In the genomic region with DNA sequence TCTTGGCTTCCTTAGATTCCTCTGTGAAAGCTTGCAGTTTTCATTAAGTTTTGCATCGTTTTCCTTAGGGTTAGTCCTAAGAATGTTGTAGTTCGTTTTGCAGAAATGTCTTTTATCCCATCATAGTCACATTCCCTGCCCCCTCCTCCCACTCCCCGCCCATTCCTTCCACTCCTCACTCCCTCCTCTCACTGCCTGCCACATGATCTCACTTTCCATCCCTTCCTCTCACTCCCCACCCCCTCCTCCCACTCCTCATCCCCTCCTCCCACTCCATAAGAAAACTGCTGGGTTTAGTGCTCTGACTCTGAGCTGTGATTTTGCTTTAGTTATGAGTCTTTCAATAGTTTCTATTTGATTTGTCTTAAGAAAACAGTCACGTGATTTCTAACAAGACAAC, we compare ENCODE assay signal across 29 mouse cellular contexts. TPM values are rescaled to one million over a fixed set of nuclear protein-coding genes. Genes with fewer than 3 reads are reported as not detected.
"Had no signal": no experiment of that assay in that cellular context is flagged by ENCODE, and none has a peak within 500 bp of the region (broad histone marks: within the 10 kb centered on the region; RNA-seq: fewer than 3 reads in every experiment).

No protein-coding gene starts in this region.

- H3K4me1 ChIP-seq: limb, embryonic 10.5 days; limb, embryonic 13.5 days; liver, embryonic 12.5 days; liver, embryonic 15.5 days; midbrain, embryonic 15.5 days; neural tube, embryonic 13.5 days; stomach, embryonic 15.5 days had no signal

- H3K9me3 ChIP-seq: limb, embryonic 10.5 days; limb, embryonic 13.5 days; liver, embryonic 12.5 days; liver, embryonic 15.5 days; midbrain, embryonic 12.5 days; midbrain, embryonic 15.5 days; neural tube, embryonic 13.5 days; stomach, embryonic 15.5 days had no signal

- H3K9ac ChIP-seq: limb, embryonic 13.5 days; liver, embryonic 12.5 days; liver, embryonic 15.5 days; midbrain, embryonic 12.5 days; midbrain, embryonic 15.5 days; neural tube, embryonic 13.5 days; stomach, embryonic 15.5 days had no signal

- H3K27ac ChIP-seq: limb, embryonic 10.5 days; limb, embryonic 13.5 days; liver, embryonic 12.5 days; liver, embryonic 15.5 days; macrophage; midbrain, embryonic 12.5 days; midbrain, embryonic 15.5 days; neural tube, embryonic 13.5 days; stomach, embryonic 15.5 days had no signal

- H3K27me3 ChIP-seq: limb, embryonic 13.5 days; liver, embryonic 12.5 days; liver, embryonic 15.5 days; midbrain, embryonic 12.5 days; midbrain, embryonic 15.5 days; neural tube, embryonic 13.5 days; stomach, embryonic 15.5 days had no signal

- ATAC-seq: liver, embryonic 12.5 days; midbrain, embryonic 15.5 days had no signal

- H3K4me2 ChIP-seq: limb, embryonic 13.5 days; liver, embryonic 12.5 days; liver, embryonic 15.5 days; midbrain, embryonic 12.5 days; midbrain, embryonic 15.5 days; neural tube, embryonic 13.5 days; stomach, embryonic 15.5 days had no signal

- DNase-seq: kidney, adult 18-20 months; kidney, postnatal 36 days; liver; lung, adult 2 months; lung, postnatal 14 days; retina, postnatal 1 day; right cerebral cortex, postnatal 25 days; spleen, adult 18-20 months; thymus, adult 18-20 months; thymus, postnatal 36 days had no signal

- H3K36me3 ChIP-seq: limb, embryonic 10.5 days; limb, embryonic 13.5 days; liver, embryonic 12.5 days; liver, embryonic 15.5 days; midbrain, embryonic 12.5 days; midbrain, embryonic 15.5 days; neural tube, embryonic 13.5 days; stomach, embryonic 15.5 days had no signal

- H3K4me3 ChIP-seq: limb, embryonic 10.5 days; limb, embryonic 13.5 days; liver, embryonic 12.5 days; liver, embryonic 15.5 days; midbrain, embryonic 12.5 days; midbrain, embryonic 15.5 days; neural tube, embryonic 13.5 days; stomach, embryonic 15.5 days had no signal

RNA-seq across cellular contexts. Expression of a gene that starts 14.4 kb away (rescaled TPM):
- total RNA-seq: megakaryocyte, adult 5-6 weeks; neutrophil, adult 5-6 weeks had no signal
- polyA plus RNA-seq: liver, embryonic 12.5 days; liver, embryonic 15.5 days; macrophage had no signal

RNA-seq across cellular contexts. Expression of a gene that starts 16.0 kb away (rescaled TPM):
- total RNA-seq: layer of hippocampus, adult 18-20 months; layer of hippocampus, postnatal 14 days; left cerebral cortex, adult 8-10 months; left cerebral cortex, postnatal 25 days; megakaryocyte, adult 5-6 weeks; neutrophil, adult 5-6 weeks had no signal
- polyA plus RNA-seq: kidney, embryonic 14.5 days; limb, embryonic 10.5 days; limb, embryonic 13.5 days; liver, embryonic 12.5 days; liver, embryonic 15.5 days; lung, adult 2 months; lung, embryonic 16.5 days; macrophage; midbrain, embryonic 12.5 days; midbrain, embryonic 15.5 days; neural tube, embryonic 13.5 days; stomach, embryonic 15.5 days; urinary bladder, adult 2 months had no signal

RNA-seq across cellular contexts. Expression of a gene that starts 29.1 kb away (rescaled TPM):
- total RNA-seq: layer of hippocampus, adult 18-20 months; layer of hippocampus, postnatal 14 days; left cerebral cortex, postnatal 25 days; megakaryocyte, adult 5-6 weeks; neutrophil, adult 5-6 weeks had no signal
- polyA plus RNA-seq: kidney, embryonic 14.5 days; limb, embryonic 10.5 days; limb, embryonic 13.5 days; liver, embryonic 12.5 days; liver, embryonic 15.5 days; lung, adult 2 months; lung, embryonic 16.5 days; macrophage; midbrain, embryonic 12.5 days; midbrain, embryonic 15.5 days; neural tube, embryonic 13.5 days; stomach, embryonic 15.5 days had no signal

RNA-seq across cellular contexts. Expression of a gene that starts 30.1 kb away (rescaled TPM):
- total RNA-seq: layer of hippocampus, adult 18-20 months; left cerebral cortex, postnatal 25 days; neutrophil, adult 5-6 weeks had no signal
- polyA plus RNA-seq: liver, embryonic 12.5 days; midbrain, embryonic 12.5 days; midbrain, embryonic 15.5 days had no signal

RNA-seq across cellular contexts. Expression of a gene that starts 35.0 kb away (rescaled TPM):
- total RNA-seq: layer of hippocampus, adult 18-20 months; layer of hippocampus, postnatal 14 days; left cerebral cortex, adult 8-10 months; left cerebral cortex, postnatal 25 days; megakaryocyte, adult 5-6 weeks; neutrophil, adult 5-6 weeks had no signal
- polyA plus RNA-seq: kidney, embryonic 14.5 days; limb, embryonic 10.5 days; liver, embryonic 12.5 days; liver, embryonic 15.5 days; lung, adult 2 months; lung, embryonic 16.5 days; macrophage; midbrain, embryonic 12.5 days; neural tube, embryonic 13.5 days; stomach, embryonic 15.5 days; testis, adult 2 months; urinary bladder, adult 2 months had no signal
